Mouse (Mus musculus) heart, embryonic 14.5 days (tissue): ENCODE data around the gene Pnpla7. TPM values are rescaled to one million over a fixed set of nuclear protein-coding genes. Genes with fewer than 3 reads are reported as not detected.

Source experiments
- ATAC-seq: fragments of 200-750 bp; cut with Nextera tagmentation; 2 replicates; pipeline ENCODE4 v1.8.0; 2017; ENCODE audit warnings: low read depth, moderate TSS enrichment; ENCODE audit not compliant: insufficient number of reproducible peaks, insufficient read depth, low FRiP score
- H3K27ac ChIP-seq, 2 experiments: fragments of 200-500 bp in 1 of 2; fragments of 300-500 bp in 1 of 2; sonication (generic) in 1 of 2; replicated peaks in 1 of 2; 2 replicates each; pipeline ENCODE4 v1.5.1; 2012 to 2014; ENCODE audit warnings: low read depth in 2 of 2, low read length in 2 of 2, control low read depth in 1 of 2, mild to moderate bottlenecking in 1 of 2, mixed read lengths in 1 of 2; ENCODE audit not compliant: control insufficient read depth in 1 of 2, insufficient read depth in 1 of 2
- H3K27me3 ChIP-seq: fragments of 300-500 bp; sonication (generic); 2 replicates; pipeline ENCODE4 v1.6.1; 2014; ENCODE audit warnings: mild to moderate bottlenecking, low read length, control low read depth; ENCODE audit not compliant: control insufficient read depth, insufficient read depth
- H3K36me3 ChIP-seq: fragments of 300-500 bp; sonication (generic); 2 replicates; pipeline ENCODE4 v1.6.1; 2014; ENCODE audit warnings: mild to moderate bottlenecking, control low read depth, low read length, mixed read lengths; ENCODE audit not compliant: control insufficient read depth, insufficient read depth
- H3K4me1 ChIP-seq, 2 experiments: fragments of 200-500 bp in 1 of 2; fragments of 300-500 bp in 1 of 2; sonication (generic) in 1 of 2; 2 replicates each; pipeline ENCODE4 v1.6.1; 2012 to 2014; ENCODE audit warnings: low read length in 2 of 2, control low read depth in 1 of 2, mixed read lengths in 1 of 2; ENCODE audit not compliant: control insufficient read depth in 2 of 2, insufficient read depth in 2 of 2
- H3K4me2 ChIP-seq: fragments of 300-500 bp; sonication (generic); 2 replicates; pipeline ENCODE4 v1.6.1; 2014; ENCODE audit warnings: mild to moderate bottlenecking, low read length
- H3K4me3 ChIP-seq, 2 experiments: fragments of 200-500 bp in 1 of 2; fragments of 300-500 bp in 1 of 2; sonication (generic) in 1 of 2; 2 replicates each; pipeline ENCODE4 v1.5.1; 2012 to 2014; ENCODE audit warnings: low read length in 2 of 2, mild to moderate bottlenecking in 2 of 2, control low read depth in 1 of 2, low read depth in 1 of 2, moderate library complexity in 1 of 2; ENCODE audit not compliant: control insufficient read depth in 1 of 2, insufficient read depth in 1 of 2
- H3K9ac ChIP-seq: fragments of 300-500 bp; sonication (generic); 2 replicates; pipeline ENCODE4 v1.6.1; 2014; ENCODE audit warnings: mild to moderate bottlenecking, low read length
- H3K9me3 ChIP-seq: fragments of 300-500 bp; sonication (generic); 2 replicates; pipeline ENCODE4 v1.6.1; 2016; ENCODE audit warnings: low read length, control low read depth; ENCODE audit not compliant: control insufficient read depth
- WGBS: fragments of 180-500 bp; shearing (Covaris S2); extraction: QIAGEN DNeasy Blood & Tissue Kit; methylation state at CpG from one replicate; pipeline ENCODE4 v1.1.7; 2014; 5-methylcytosine and 5-hydroxymethylcytosine counted together
- polyA plus RNA-seq: library from polyadenylated mRNA; unstranded; fragments of >200 nt; fragmentation: Nextera tagmentation; extraction: Ambion mirVana; gene quantifications from 2 replicates; pipeline ENCODE4 v1.2.1, GENCODE M21; 2014

The Pnpla7 gene
- polyA plus RNA-seq, 1 experiment from 2014 or later: 15.1 TPM

- no peak for ATAC-seq
- no peaks in the 10 kb centered on the region for H3K27me3 ChIP-seq
- H3K36me3 ChIP-seq: peaks cover 38% of the 10 kb centered on the region
- peak overlapping the region; percentile 79 for H3K4me2 ChIP-seq
- 85% methylated on average over 21 of the region's 21 CpGs for WGBS
- no peaks in the 10 kb centered on the region for H3K9me3 ChIP-seq
- H3K4me1 ChIP-seq: peaks cover 9 to 10% of the 10 kb centered on the region in 2 experiments
- no peak overlapping the region for H3K9ac ChIP-seq
- H3K4me3 ChIP-seq: no peak overlapping the region
- H3K27ac ChIP-seq: no peak overlapping the region
Observed at GRCm38 (mm10) chr2:25055409-25056155, 79.7 kb downstream of the Pnpla7 start.

DNA sequence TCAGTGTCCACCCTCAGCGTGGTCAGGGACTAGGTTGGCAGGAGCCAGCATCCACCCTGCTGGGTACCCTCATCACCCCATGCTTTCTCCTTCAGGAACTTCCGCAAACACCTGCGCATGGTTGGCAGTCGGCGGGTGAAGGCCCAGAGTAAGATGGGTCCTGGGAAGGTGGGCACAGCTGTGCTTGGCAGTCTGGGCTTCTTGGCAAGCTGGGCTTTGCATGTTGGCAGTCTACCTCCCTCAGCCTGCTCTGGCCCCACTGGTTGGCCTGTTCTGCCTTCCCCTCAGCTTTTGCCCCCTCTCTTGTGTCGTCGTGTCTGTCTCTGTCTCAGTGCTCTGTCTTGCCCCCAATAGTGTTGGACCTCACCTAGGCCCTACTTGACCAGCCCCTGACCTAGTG, 83.1 kb downstream of the Pnpla7 start:
- no peaks in the 10 kb centered on the region for H3K27me3 ChIP-seq
- no peak overlapping the region for H3K27ac ChIP-seq
- peaks cover 56% of the 10 kb centered on the region for H3K36me3 ChIP-seq
- H3K4me2 ChIP-seq: no peak overlapping the region
- H3K4me1 ChIP-seq: peaks cover 9 to 10% of the 10 kb centered on the region in 2 experiments
- H3K9me3 ChIP-seq: no peaks in the 10 kb centered on the region
- no peak overlapping the region for H3K9ac ChIP-seq
- 90% methylated on average over 7 of the region's 7 CpGs for WGBS
- no peak overlapping the region for H3K4me3 ChIP-seq
- ATAC-seq: no peak

GRCm38 (mm10) chr2:25063523-25063922, 87.7 kb downstream of the Pnpla7 start:
- Histone ChIP-seq H3K9ac (no peak overlapping the region), H3K4me2 (no peak overlapping the region), H3K27me3 (no peaks in the 10 kb centered on the region), H3K9me3 (no peaks in the 10 kb centered on the region), H3K36me3 (peaks cover 37% of the 10 kb centered on the region), H3K4me1 (no peaks in the 10 kb centered on the region), H3K27ac (no peak overlapping the region), H3K4me3 (no peak overlapping the region)
- WGBS: 88% methylated on average over 5 of the region's 5 CpGs
- ATAC-seq: no peak

DNA sequence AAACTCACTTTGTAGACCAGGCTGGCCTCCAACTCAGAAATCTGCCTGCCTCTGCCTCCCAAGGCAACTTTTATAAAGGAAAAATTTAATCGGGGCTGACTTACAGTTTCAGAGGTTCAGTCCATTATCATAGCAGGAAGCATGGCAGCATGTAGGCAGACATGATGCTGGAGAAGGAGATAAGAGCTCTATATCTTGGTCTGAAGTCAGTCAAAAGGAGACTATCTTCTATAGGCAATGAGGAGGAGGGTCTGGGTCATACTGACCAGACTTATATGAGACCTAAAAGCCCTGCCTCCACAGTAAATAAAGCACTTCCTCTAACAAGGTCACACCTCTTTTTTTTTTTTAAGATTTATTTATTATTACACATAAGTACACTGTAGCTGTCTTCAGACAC, 88.5 kb downstream of the Pnpla7 start:
- no peaks in the 10 kb centered on the region for H3K27me3 ChIP-seq
- no peaks in the 10 kb centered on the region for H3K9me3 ChIP-seq
- no peaks in the 10 kb centered on the region for H3K4me1 ChIP-seq
- no peak for ATAC-seq
- H3K9ac ChIP-seq: no peak overlapping the region
- H3K36me3 ChIP-seq: peaks cover 33% of the 10 kb centered on the region
- WGBS: 82% methylated on average over 1 of the region's 1 CpGs
- H3K4me2 ChIP-seq: no peak overlapping the region
- no peak overlapping the region for H3K4me3 ChIP-seq
- H3K27ac ChIP-seq: no peak overlapping the region

DNA sequence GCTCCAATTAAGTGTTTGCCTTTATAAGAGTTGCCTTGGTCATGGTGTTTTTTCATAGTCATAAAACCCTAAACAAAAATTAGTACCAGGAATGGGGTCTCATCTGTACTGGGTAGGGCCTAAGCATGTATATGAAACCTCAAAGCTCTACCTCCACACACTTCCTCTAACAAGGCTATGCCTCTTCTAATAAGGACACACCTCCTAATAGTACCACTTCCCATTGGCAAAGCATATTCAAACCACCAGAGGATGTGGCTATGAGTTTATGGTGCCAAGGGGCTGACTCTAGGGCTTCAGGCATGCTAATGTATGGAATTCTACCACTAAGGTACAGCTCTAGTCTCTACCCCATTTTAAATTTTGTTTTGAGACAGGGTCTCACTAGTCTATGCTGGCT, 89.7 kb downstream of the Pnpla7 start:
- Histone ChIP-seq H3K4me3 (no peak overlapping the region), H3K36me3 (peaks cover 22% of the 10 kb centered on the region), H3K9me3 (no peaks in the 10 kb centered on the region), H3K27ac (no peak overlapping the region), H3K27me3 (no peaks in the 10 kb centered on the region), H3K4me1 (no peaks in the 10 kb centered on the region), H3K9ac (no peak overlapping the region), H3K4me2 (no peak overlapping the region)
- no peak for ATAC-seq

DNA sequence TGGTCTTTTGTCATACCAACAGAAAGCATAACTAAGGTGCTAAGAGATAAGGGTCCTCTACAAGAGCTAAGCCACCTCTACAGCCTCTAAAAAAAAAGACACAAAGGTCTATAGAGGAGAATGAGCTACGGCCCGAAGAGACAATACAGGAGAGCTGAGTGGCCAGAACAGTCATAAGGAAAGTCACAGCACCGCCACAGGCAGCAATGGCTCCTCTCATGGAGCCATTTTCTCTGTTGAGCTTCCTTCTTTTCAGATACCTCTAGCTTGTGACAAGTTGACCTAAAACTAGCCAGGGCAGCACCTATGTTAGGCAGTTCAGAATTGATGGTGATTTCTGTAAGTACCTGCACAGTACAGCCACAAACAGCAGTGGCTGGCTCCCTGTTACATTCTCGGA, 90.7 kb downstream of the Pnpla7 start:
- Histone ChIP-seq H3K36me3 (peaks cover 12% of the 10 kb centered on the region), H3K4me3 (no peak overlapping the region), H3K9me3 (no peaks in the 10 kb centered on the region), H3K27ac (no peak overlapping the region), H3K4me1 (no peaks in the 10 kb centered on the region), H3K9ac (no peak overlapping the region), H3K27me3 (no peaks in the 10 kb centered on the region), H3K4me2 (no peak overlapping the region)
- 80% methylated on average over 4 of the region's 4 CpGs for WGBS
- no peak for ATAC-seq

DNA sequence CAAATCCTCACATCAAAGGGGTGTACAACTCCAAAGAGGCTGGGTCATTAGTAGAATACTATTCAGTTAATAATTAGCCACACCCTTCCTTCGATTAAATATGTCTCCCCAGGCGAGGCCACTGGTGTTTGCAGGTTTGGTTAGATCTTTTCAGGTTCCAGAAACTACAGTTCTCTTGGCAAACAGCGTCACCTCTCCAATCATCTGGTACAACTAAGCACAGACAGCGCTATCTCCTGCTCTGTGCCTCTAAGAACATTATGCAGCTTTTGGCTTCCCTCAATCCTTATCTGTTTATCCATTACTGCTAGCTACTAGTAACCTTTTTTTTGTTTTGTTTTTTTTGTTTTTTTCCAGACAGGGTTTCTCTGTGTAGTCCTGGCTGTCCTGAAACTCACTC, 93.7 kb downstream of the Pnpla7 start:
- Histone ChIP-seq H3K36me3 (no peaks in the 10 kb centered on the region), H3K9me3 (no peaks in the 10 kb centered on the region), H3K9ac (no peak overlapping the region), H3K4me2 (no peak overlapping the region), H3K27ac (no peak overlapping the region), H3K4me3 (no peak overlapping the region), H3K4me1 (no peaks in the 10 kb centered on the region), H3K27me3 (no peaks in the 10 kb centered on the region)
- WGBS: 69% methylated on average over 4 of the region's 4 CpGs
- ATAC-seq: no peak

- WGBS: 81% methylated on average over 4 of the region's 4 CpGs
- H3K4me2 ChIP-seq: no peak overlapping the region
- H3K4me3 ChIP-seq: no peak overlapping the region
- no peaks in the 10 kb centered on the region for H3K36me3 ChIP-seq
- no peak overlapping the region for H3K9ac ChIP-seq
- ATAC-seq: no peak
- H3K9me3 ChIP-seq: no peaks in the 10 kb centered on the region
- H3K27ac ChIP-seq: no peak overlapping the region
- no peaks in the 10 kb centered on the region for H3K27me3 ChIP-seq
- no peaks in the 10 kb centered on the region for H3K4me1 ChIP-seq
Observed at GRCm38 (mm10) chr2:25072398-25072797, 96.6 kb downstream of the Pnpla7 start.
